Mouse (Mus musculus): ENCODE data around the gene Fasl. TPM values are rescaled to one million over a fixed set of nuclear protein-coding genes. Genes with fewer than 3 reads are reported as not detected.

The Fasl gene
- total and polyA plus RNA-seq, 3 experiments, result not detected

DNA sequence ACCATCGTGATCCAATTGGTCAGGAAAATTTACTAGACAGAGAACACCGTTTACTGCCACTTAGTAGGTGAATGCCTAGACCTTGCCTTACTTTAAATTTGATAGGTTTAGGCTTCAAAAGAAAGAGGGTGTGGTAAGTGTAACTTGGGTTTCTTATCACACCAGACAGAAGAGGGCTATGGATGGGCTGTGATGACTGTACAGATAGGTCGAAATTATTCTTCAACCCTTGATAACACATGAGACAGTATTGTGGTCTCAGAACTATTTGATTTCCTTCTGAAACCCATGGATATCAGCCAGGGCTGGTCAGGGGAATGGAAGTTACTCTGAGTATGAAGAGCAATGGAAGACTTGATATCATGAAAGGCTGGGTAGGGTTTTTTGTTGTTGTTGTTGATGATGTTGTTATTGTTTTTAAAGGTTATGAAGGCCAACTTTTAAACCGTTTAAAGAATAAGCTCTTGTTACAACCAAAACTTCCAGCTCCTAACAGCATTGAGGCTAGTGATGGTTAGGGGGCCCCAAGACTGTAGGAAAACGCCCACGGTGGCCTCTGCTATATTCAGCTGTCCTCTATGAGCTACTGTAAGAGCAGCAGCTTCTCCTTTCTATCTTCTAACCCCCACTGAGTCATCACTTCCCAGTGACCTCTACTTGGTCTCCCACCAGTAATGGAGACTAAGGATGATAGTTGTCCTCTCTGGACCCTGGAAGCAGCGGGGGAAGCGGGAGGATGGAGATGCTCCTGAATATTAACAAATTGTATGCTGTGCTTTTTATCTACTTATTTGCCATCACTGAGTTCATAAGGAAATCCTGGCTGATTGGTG, 3.8 kb upstream of the Fasl start:
- H3K9me3 ChIP-seq (replicated peaks; ENCODE audit: insufficient read depth, low read length), result no peaks in the 10 kb centered on the region
- peaks cover 0 to 23% of the 10 kb centered on the region in 2 experiments; a peak in 2 of 4 replicates for H3K36me3 ChIP-seq (ENCODE audit: control insufficient read depth in 1 of 2, insufficient read depth in 2 of 2, low read length in 2 of 2)
- H3K9ac ChIP-seq (ENCODE audit: control insufficient read depth, low read depth, low read length, poor library complexity, severe bottlenecking), result no peak overlapping the region
- no peak overlapping the region for H3K4me3 ChIP-seq (ENCODE audit: control insufficient read depth in 1 of 2, insufficient read depth in 1 of 2, low read depth in 2 of 2, low read length in 2 of 2)
- peak overlapping the region; percentile 71 for H3K27ac ChIP-seq (ENCODE audit: control insufficient read depth, low read depth, low read length)
- DNase-seq (ENCODE audit: low read depth, low spot score), result peak; percentile 60
- H3K4me1 ChIP-seq (ENCODE audit: control insufficient read depth in 1 of 2, insufficient read depth in 2 of 2, low read length in 2 of 2), result peaks cover 13 to 19% of the 10 kb centered on the region in 2 experiments
- TF ChIP-seq NELFE (IDR thresholded peaks at IDR 0.05; ENCODE audit: low read depth, low read length) (no peak), BHLHE40 (IDR thresholded peaks at IDR 0.05; ENCODE audit: borderline replicate concordance, low read depth, low read length) (no peak), E2F4 (IDR thresholded peaks at IDR 0.05; ENCODE audit: borderline replicate concordance, low read depth, low read length) (no peak), MXI1 (IDR thresholded peaks at IDR 0.05; ENCODE audit: low read depth, low read length) (no peak), MAZ (IDR thresholded peaks at IDR 0.05; ENCODE audit: low read depth, low read length) (0 out of 2 replicates have a peak, but pooled peaks have one; percentile 37), TBP (IDR thresholded peaks at IDR 0.05; ENCODE audit: low read depth, low read length) (no peak), MAFK (IDR thresholded peaks at IDR 0.05; ENCODE audit: borderline replicate concordance, low read depth, low read length) (no peak), CHD1 (IDR thresholded peaks at IDR 0.05; ENCODE audit: low read depth, low read length) (no peak), TAL1 (IDR thresholded peaks at IDR 0.05; ENCODE audit: low read length) (no peak), CTCF (IDR thresholded peaks at IDR 0.05 in 2 of 3, conservative IDR thresholded peaks at IDR 0.05 in 1 of 3; ENCODE audit: control insufficient read depth in 1 of 3, insufficient read depth in 1 of 3, low read depth in 2 of 3, low read length in 3 of 3, poor library complexity in 1 of 3, severe bottlenecking in 1 of 3) (no peak), RCOR1 (IDR thresholded peaks at IDR 0.05; ENCODE audit: low read depth, low read length) (no peak; the same call in 1 of the 2 replicates), RAD21 (IDR thresholded peaks at IDR 0.05; ENCODE audit: low read depth, low read length) (no peak), ELF1 (IDR thresholded peaks at IDR 0.05; ENCODE audit: low read depth, low read length) (no peak), USF1 (IDR thresholded peaks at IDR 0.05; ENCODE audit: low read depth, low read length) (no peak), GABPA (IDR thresholded peaks at IDR 0.05; ENCODE audit: low read depth, low read length) (no peak), USF2 (IDR thresholded peaks at IDR 0.05; ENCODE audit: borderline replicate concordance in 1 of 2, insufficient read depth in 1 of 2, low read depth in 1 of 2, low read length in 2 of 2) (no peak), ETS1 (IDR thresholded peaks at IDR 0.05; ENCODE audit: low read depth, low read length) (peak; percentile 36; the same call in 1 of the 2 replicates), NRF1 (IDR thresholded peaks at IDR 0.05; ENCODE audit: insufficient read depth, low read depth, low read length, poor library complexity, severe bottlenecking) (no peak), POLR2AphosphoS2 (IDR thresholded peaks at IDR 0.05; ENCODE audit: low read length) (no peak), MYB (IDR thresholded peaks at IDR 0.05; ENCODE audit: low read depth, low read length) (no peak), POLR2AphosphoS5 (IDR thresholded peaks at IDR 0.05; ENCODE audit: borderline replicate concordance, low read depth, low read length) (no peak), ZMIZ1 (IDR thresholded peaks at IDR 0.05; ENCODE audit: low read depth, low read length) (no peak), ZNF384 (IDR thresholded peaks at IDR 0.05; ENCODE audit: low read depth, low read length) (no peak), HCFC1 (IDR thresholded peaks at IDR 0.05; ENCODE audit: low read depth, low read length) (no peak), UBTF (IDR thresholded peaks at IDR 0.05; ENCODE audit: borderline replicate concordance, insufficient read depth, low read depth, low read length) (no peak), MAX (IDR thresholded peaks at IDR 0.05; ENCODE audit: low read length) (no peak), GATA1 (IDR thresholded peaks at IDR 0.05; ENCODE audit: low read depth, low read length) (peak; percentile 84), SMC3 (IDR thresholded peaks at IDR 0.05; ENCODE audit: low read depth, low read length) (no peak), EP300 (IDR thresholded peaks at IDR 0.05; ENCODE audit: low read depth in 1 of 2, low read length in 2 of 2) (peak; percentile 45 to 60; a peak in 3 of 4 replicates), ZKSCAN1 (IDR thresholded peaks at IDR 0.05; ENCODE audit: low read depth, low read length) (no peak; the same call in 1 of the 2 replicates), JUND (IDR thresholded peaks at IDR 0.05; ENCODE audit: low read depth, low read length) (no peak), KAT2A (conservative IDR thresholded peaks at IDR 0.05; ENCODE audit: low read depth, low read length) (no peak), CHD2 (IDR thresholded peaks at IDR 0.05; ENCODE audit: low read length) (no peak), TCF12 (IDR thresholded peaks at IDR 0.05; ENCODE audit: low read depth, low read length) (peak; percentile 73)
- H3K27me3 ChIP-seq (ENCODE audit: control insufficient read depth in 1 of 2, insufficient read depth in 2 of 2, low read length in 2 of 2), result no peaks in the 10 kb centered on the region
- H3K79me2 ChIP-seq (ENCODE audit: control insufficient read depth, insufficient read depth, low read length, poor library complexity), result no peaks in the 10 kb centered on the region
